Mouse (Mus musculus) testis, postnatal 14 days (tissue): Measurements from ENCODE around the gene 1500011B03Rik.

Experiments
- DNase-seq: peaks from one replicate; pipeline ENCODE4 v3.0.0; 2021; ENCODE audit warnings: low spot score

The 1500011B03Rik gene

GRCm38 (mm10) chr5:114782991-114783390 is 40.3 kb downstream of the 1500011B03Rik start:
- no peak for DNase-seq

- no peak for DNase-seq
These were observed 42.4 kb downstream of the 1500011B03Rik start for GRCm38 (mm10) chr5:114780912-114781311.

GRCm38 (mm10) chr5:114779956-114780489 is 43.2 kb downstream of the 1500011B03Rik start:
- no peak for DNase-seq

- no peak for DNase-seq
These were observed 47.1 kb downstream of the 1500011B03Rik start for GRCm38 (mm10) chr5:114776174-114776573.

- DNase-seq, result peak; percentile 27
These were observed 48.0 kb downstream of the 1500011B03Rik start, which contains the start of gene Git2 for GRCm38 (mm10) chr5:114775056-114775979. Gene Git2 (minus strand): TSS chr5:114775517.

GRCm38 (mm10) chr5:114774403-114775051 is 48.7 kb downstream of the 1500011B03Rik start, which contains the start of gene Ankrd13a:
Gene Ankrd13a (plus strand): TSS chr5:114774677.
- peak; percentile 87 for DNase-seq

- DNase-seq, result no peak
These were observed 49.5 kb downstream of the 1500011B03Rik start for GRCm38 (mm10) chr5:114773780-114774179.

GRCm38 (mm10) chr5:114773211-114773710 is 50.0 kb downstream of the 1500011B03Rik start:
- DNase-seq, result peak; percentile 97

GRCm38 (mm10) chr5:114772456-114773203 is 50.6 kb downstream of the 1500011B03Rik start:
- DNase-seq, result peak; percentile 67

- no peak for DNase-seq
These were observed 51.5 kb downstream of the 1500011B03Rik start for GRCm38 (mm10) chr5:114771796-114772195.

- DNase-seq, result no peak
These were observed 53.5 kb downstream of the 1500011B03Rik start for GRCm38 (mm10) chr5:114769786-114770185.

GRCm38 (mm10) chr5:114767185-114767584 is 56.1 kb downstream of the 1500011B03Rik start:
- DNase-seq, result no peak

GRCm38 (mm10) chr5:114766686-114767085 is 56.6 kb downstream of the 1500011B03Rik start:
- DNase-seq, result no peak

- DNase-seq, result no peak
These were observed 58.2 kb downstream of the 1500011B03Rik start for GRCm38 (mm10) chr5:114764812-114765735.

GRCm38 (mm10) chr5:114761980-114762379 is 61.3 kb downstream of the 1500011B03Rik start:
- no peak for DNase-seq

- no peak for DNase-seq
These were observed 63.7 kb downstream of the 1500011B03Rik start for GRCm38 (mm10) chr5:114759536-114760090.
